Mouse (Mus musculus): ENCODE data around the gene Evi5l. TPM values are rescaled to one million over a fixed set of nuclear protein-coding genes. Genes with fewer than 3 reads are reported as not detected.
A peak's percentile ranks its signal among the peaks of the same experiment; 100 is the strongest.

Evi5l gene
- polyA plus RNA-seq, 1 experiment from 2014 or later: 14.3 TPM

DNA sequence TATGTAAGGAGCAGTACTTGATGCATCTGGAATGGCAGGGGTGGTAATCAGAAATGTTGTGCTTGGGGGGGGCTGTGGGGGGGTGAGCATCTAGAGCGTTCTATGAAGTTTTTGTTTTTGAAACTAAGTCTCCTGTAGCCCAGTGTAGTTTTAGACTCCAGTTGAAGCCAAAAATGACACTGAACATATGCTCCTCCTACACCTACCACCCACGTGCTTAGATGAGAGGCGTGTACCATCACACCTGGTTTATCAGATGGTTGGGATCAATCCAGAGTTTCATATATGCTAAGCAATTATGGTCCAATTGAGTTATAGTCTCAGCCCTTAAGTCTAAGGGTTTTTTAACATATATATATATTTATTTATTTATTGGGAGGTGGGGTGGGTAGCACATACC, 53.2 kb downstream of the Evi5l start:
- WGBS: 75% methylated on average over 3 of the region's 3 CpGs
- no peak for ATAC-seq (ENCODE audit: extremely low read depth, insufficient number of reproducible peaks, low FRiP score, low TSS enrichment)

DNA sequence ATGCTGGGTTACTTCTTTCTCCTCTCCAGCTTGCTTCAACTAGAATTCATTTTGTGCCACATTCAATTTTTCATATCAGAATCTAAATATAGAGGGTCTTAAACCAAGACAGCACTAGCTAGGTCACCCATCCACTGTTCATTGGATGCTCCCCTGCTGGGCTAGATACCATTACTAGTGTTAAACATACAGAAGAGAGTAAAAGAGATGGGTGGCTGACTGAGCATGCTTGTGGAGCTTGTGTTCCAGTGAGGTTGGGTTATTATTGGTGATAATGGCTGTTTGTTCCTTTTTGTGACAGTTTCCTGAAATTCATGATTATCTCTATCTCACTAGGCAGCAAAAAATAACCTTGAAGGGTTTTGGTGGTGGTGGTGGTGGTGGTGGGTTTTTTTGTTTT, 55.7 kb downstream of the Evi5l start:
- no peaks in the 10 kb centered on the region for H3K36me3 ChIP-seq
- peaks cover 76% of the 10 kb centered on the region for H3K27me3 ChIP-seq (replicated peaks)
- no peak overlapping the region for H3K27ac ChIP-seq (replicated peaks)
- H3K4me2 ChIP-seq: no peak overlapping the region
- no peak overlapping the region for H3K9ac ChIP-seq
- H3K4me3 ChIP-seq: no peak overlapping the region
- H3K9me3 ChIP-seq: no peaks in the 10 kb centered on the region
- H3K4me1 ChIP-seq: peaks cover 11% of the 10 kb centered on the region
- no peak for ATAC-seq (ENCODE audit: extremely low read depth, insufficient number of reproducible peaks, low FRiP score, low TSS enrichment)

More for the DNA sequence above, 53.2 kb downstream of the Evi5l start:
- Histone ChIP-seq H3K27me3 (replicated peaks) (peaks cover 76% of the 10 kb centered on the region), H3K4me2 (no peak overlapping the region), H3K27ac (replicated peaks) (no peak overlapping the region), H3K4me1 (peaks cover 17% of the 10 kb centered on the region), H3K36me3 (no peaks in the 10 kb centered on the region), H3K9me3 (no peaks in the 10 kb centered on the region), H3K4me3 (no peak overlapping the region), H3K9ac (no peak overlapping the region)

DNA sequence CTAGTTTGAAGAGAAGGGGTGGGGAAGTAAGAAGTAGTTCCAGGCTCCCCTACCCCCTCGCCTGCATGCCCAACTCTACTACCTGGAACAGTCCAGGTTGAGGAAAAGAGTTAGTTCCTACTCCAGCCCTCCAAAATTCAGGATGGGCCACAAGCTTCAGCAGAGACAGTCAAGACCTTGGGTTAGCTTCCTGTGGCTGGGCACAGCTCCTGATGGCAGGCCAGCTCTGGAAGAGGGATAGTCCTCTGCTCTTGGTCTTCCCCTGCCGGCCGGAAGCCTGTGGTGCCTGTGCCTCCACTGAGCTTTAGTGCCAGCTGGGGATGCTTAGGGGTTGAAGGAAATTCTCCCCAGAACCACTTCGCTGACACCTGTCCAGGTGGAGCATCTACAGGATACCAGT, 60.0 kb downstream of the Evi5l start:
- Histone ChIP-seq H3K9ac (peak overlapping the region; percentile 70; the same call in 1 of the 2 replicates), H3K27ac (replicated peaks) (no peak overlapping the region), H3K4me1 (peaks cover 14% of the 10 kb centered on the region), H3K36me3 (no peaks in the 10 kb centered on the region), H3K4me3 (peak overlapping the region; percentile 39), H3K27me3 (replicated peaks) (peaks cover 69% of the 10 kb centered on the region), H3K9me3 (no peaks in the 10 kb centered on the region), H3K4me2 (peak overlapping the region; percentile 65)
- ATAC-seq (ENCODE audit: extremely low read depth, insufficient number of reproducible peaks, low FRiP score, low TSS enrichment): no peak
- WGBS: 24% methylated on average over 4 of the region's 4 CpGs

DNA sequence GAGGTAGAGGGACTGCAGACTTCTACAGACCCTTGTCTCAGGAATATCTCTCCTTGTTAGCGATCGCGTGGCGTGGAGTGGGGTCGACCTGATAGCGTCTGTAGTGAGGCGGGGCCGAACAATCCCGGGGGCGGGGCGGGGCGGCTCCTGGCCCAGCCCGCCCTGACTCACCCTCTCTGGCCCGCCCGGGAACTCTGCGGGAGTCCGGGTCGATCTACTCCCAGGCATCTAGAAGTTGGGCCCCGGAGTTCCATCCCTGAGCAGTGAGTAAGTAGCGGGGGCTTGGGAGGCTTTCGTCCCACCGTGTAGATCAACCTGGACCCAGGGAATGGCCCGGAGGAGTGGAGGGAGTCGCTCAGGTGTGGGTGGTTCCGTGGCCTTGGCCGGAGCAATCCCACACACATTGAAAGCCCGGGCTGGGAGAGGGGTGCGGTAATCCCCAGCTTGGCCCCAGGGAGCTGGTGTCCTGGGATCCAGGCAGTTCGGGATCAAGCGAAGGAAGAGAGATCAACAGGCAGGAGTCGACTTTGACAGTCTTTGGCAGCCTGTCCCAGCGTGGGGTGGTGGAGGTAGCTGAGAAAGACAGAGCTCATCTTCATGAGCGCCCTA, 60.5 kb downstream of the Evi5l start, which contains the start of gene Lrrc8e:
TSS of gene Lrrc8e (plus strand) at position 89 of the 609 bp plus-strand sequence.
- H3K9ac ChIP-seq: peak within 1 kb of the TSS; percentile 70
- H3K9me3 ChIP-seq: no peaks in the 10 kb centered on the region
- H3K36me3 ChIP-seq: no peaks in the 10 kb centered on the region
- H3K4me3 ChIP-seq: peak within 1 kb of the TSS; percentile 39
- 3% methylated on average over 33 of the region's 33 CpGs for WGBS
- H3K4me1 ChIP-seq: peaks cover 14% of the 10 kb centered on the region
- H3K27me3 ChIP-seq (replicated peaks): peaks cover 69% of the 10 kb centered on the region
- peak within 1 kb of the TSS; percentile 65 for H3K4me2 ChIP-seq
- no peak within 1 kb of the TSS for H3K27ac ChIP-seq (replicated peaks)
- ATAC-seq (ENCODE audit: extremely low read depth, insufficient number of reproducible peaks, low FRiP score, low TSS enrichment): no peak

DNA sequence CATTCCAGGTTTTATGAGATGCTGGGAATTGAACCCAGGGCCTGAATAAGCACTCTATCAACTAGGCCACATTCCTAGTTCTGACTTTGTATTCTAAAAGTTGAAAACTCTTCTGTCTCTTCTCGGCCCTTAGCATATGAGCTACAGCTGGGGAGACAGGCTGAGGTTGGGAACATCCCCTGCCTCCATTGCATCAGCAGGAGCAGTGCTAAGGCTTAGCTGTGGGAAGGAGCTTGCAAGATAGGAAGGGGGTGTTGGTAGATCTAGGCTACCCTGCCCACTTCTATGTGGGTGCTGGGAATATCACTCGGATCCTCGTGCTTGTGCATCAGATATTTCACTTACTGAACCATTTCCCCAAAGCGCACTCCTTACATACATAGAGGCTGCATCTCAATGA, 61.6 kb downstream of the Evi5l start:
- Histone ChIP-seq H3K4me1 (peaks cover 14% of the 10 kb centered on the region), H3K9ac (no peak overlapping the region), H3K4me3 (no peak overlapping the region), H3K36me3 (no peaks in the 10 kb centered on the region), H3K27me3 (replicated peaks) (peaks cover 69% of the 10 kb centered on the region), H3K4me2 (no peak overlapping the region), H3K9me3 (no peaks in the 10 kb centered on the region), H3K27ac (replicated peaks) (no peak overlapping the region)
- ATAC-seq (ENCODE audit: extremely low read depth, insufficient number of reproducible peaks, low FRiP score, low TSS enrichment): no peak
- WGBS: 81% methylated on average over 4 of the region's 4 CpGs

DNA sequence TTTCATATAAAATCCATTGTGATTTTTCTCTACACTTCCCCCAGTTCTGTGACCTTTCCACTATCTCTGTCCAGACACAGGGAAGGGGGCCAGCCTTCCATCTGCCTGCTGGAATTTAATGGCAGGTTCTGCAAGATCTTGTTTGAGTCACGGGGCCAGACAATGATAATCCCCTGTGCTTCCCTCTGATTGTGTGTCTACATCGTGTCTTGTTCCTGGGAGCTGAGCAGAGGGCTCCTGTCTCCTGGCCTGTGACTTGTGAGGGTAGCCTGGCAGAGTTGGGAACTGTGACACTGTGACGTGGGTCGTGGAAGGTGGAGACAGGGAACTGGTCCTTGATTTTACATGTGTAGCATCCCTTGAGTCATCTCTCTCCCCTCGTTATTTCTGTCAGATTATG, 63.4 kb downstream of the Evi5l start:
- Histone ChIP-seq H3K9me3 (no peaks in the 10 kb centered on the region), H3K27me3 (replicated peaks) (peaks cover 59% of the 10 kb centered on the region), H3K4me1 (peaks cover 14% of the 10 kb centered on the region), H3K9ac (no peak overlapping the region), H3K4me3 (no peak overlapping the region), H3K27ac (replicated peaks) (no peak overlapping the region), H3K36me3 (no peaks in the 10 kb centered on the region), H3K4me2 (no peak overlapping the region)
- WGBS: 53% methylated on average over 5 of the region's 5 CpGs
- ATAC-seq (ENCODE audit: extremely low read depth, insufficient number of reproducible peaks, low FRiP score, low TSS enrichment): no peak

DNA sequence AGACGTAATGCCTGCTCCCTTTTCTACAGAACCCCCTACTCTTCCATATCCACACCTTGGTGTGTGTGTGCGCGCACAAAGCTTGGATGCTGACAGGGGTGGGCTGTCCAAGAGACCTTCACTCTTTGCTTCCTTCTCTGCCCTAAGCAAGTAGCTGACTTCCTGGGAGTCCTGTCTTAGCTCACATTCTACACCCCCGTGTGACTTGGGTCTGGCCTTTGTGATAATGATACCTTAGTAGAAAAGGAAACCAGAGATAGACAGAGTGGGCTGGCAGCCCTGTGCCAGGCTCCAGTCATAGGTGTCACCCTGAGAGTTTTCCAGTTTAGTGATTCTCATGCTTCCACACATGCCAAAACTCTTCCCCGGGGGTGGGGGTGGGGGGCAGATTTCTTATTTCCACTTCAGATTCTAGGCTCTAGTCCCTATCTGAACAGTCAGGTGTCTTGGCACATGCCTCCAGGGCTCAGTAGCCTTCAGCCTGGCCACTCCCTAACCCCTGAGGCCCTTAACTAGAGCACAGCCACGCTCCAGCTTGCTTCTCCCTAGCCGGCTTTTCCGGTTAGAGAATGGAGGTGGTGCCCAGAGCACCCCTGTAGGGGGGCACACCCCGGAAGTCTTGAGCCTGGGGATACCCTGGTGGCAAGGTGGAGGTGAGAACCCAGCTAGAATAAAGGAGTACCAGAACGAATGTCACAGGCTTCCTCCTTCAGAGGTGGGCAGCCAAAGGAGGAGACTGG, 64.4 kb downstream of the Evi5l start:
- no peak overlapping the region for H3K27ac ChIP-seq (replicated peaks)

DNA sequence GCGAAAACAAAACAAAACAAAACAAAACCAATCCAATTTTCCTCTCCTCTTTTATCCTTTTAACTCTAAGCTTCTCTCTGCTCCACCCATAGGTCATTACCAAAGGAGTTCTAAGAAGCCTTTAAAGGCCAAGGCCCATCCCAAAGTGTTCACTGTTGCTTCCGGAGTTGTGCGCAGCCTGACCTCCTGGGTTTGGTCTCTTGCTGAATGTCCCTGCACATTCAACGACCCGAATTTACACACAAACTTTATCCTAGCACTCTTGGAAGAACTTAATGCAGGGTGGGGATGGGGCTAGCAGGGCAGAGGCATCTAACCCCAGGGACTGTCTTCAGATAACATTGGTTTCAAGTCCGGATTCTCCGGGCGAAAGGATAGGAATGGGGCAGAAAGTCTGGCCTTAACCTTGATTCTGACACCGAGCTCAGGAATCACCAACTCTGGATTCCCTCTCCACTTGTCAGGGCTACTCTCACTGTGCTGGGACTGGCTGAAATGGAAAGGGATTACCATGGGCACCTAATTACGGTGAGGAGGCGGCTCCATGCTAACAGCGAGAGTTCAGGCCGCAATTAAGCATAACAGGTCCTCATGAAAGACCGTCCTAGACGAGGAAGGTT, 71.6 kb downstream of the Evi5l start:
- Histone ChIP-seq H3K9ac (peak overlapping the region; percentile 89), H3K4me1 (peaks cover 38% of the 10 kb centered on the region), H3K36me3 (peaks cover 25% of the 10 kb centered on the region), H3K9me3 (no peaks in the 10 kb centered on the region), H3K4me3 (peak overlapping the region; percentile 81), H3K27ac (replicated peaks) (peak overlapping the region; percentile 98), H3K27me3 (replicated peaks) (peaks cover 17% of the 10 kb centered on the region; the same call in 1 of the 2 replicates), H3K4me2 (peak overlapping the region; percentile 85)
- ATAC-seq (ENCODE audit: extremely low read depth, insufficient number of reproducible peaks, low FRiP score, low TSS enrichment): no peak
- WGBS: 17% methylated on average over 15 of the region's 15 CpGs

More for the DNA sequence above, 64.4 kb downstream of the Evi5l start:
- Histone ChIP-seq H3K4me1 (peaks cover 14% of the 10 kb centered on the region), H3K9me3 (no peaks in the 10 kb centered on the region), H3K4me3 (no peak overlapping the region), H3K27me3 (replicated peaks) (peaks cover 57% of the 10 kb centered on the region), H3K4me2 (no peak overlapping the region), H3K9ac (no peak overlapping the region), H3K36me3 (no peaks in the 10 kb centered on the region)
- 47% methylated on average over 10 of the region's 10 CpGs for WGBS
- no peak for ATAC-seq (ENCODE audit: extremely low read depth, insufficient number of reproducible peaks, low FRiP score, low TSS enrichment)

DNA sequence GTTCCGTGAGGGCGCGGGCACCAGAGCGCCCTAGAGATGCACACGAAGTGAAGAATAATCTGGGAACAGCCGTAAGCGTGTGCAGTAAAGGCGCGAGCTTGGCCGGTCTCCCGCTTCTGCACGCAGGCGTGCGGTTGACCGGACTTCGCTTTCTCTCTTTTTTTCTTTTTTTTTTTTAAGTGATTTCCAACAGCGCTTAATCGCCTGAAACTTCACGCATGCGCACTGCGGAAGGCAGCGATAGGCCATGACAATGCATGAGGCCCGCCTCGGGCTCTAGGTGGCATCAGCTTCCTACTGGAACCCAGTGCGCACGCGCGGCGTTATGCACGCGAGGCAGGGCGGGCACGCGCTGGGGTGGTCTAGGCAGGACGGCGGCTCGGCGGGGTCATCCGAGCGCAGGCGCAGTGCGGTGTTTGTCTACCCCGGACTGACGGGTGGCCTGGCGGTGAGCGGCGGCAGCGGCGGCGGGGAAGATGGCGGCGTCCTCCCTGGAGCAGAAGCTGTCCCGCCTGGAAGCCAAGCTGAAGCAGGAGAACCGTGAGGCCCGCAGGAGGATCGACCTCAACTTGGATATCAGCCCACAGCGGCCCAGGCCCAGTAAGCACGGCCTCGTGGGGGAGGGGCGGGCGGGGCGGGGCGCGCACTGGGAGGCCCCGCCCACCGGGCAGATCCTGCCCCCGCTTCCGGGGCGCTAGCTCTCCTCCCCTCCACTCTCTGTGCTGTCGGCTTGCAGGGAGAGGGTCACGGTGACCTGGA, 72.2 kb downstream of the Evi5l start, which contains the start of the genes Map2k7 and Gm49320:
TSS of gene Map2k7 (plus strand) at position 307 of the 759 bp plus-strand sequence.
TSS of gene Gm49320 (plus strand) at position 432 of the 759 bp plus-strand sequence.
- peak within 1 kb of the TSS; percentile 81 for H3K4me3 ChIP-seq
- peaks cover 38% of the 10 kb centered on the region for H3K4me1 ChIP-seq
- H3K27ac ChIP-seq (replicated peaks): peak within 1 kb of the TSS; percentile 98
- no peaks in the 10 kb centered on the region for H3K9me3 ChIP-seq
- H3K36me3 ChIP-seq: peaks cover 32% of the 10 kb centered on the region
- peak; percentile 85 for ATAC-seq (ENCODE audit: extremely low read depth, insufficient number of reproducible peaks, low FRiP score, low TSS enrichment)
- peak within 1 kb of the TSS; percentile 90 for H3K9ac ChIP-seq
- under 1% methylated on average over 65 of the region's 71 CpGs for WGBS
- peaks cover 17% of the 10 kb centered on the region; the same call in 1 of the 2 replicates for H3K27me3 ChIP-seq (replicated peaks)
- H3K4me2 ChIP-seq: peak within 1 kb of the TSS; percentile 85

DNA sequence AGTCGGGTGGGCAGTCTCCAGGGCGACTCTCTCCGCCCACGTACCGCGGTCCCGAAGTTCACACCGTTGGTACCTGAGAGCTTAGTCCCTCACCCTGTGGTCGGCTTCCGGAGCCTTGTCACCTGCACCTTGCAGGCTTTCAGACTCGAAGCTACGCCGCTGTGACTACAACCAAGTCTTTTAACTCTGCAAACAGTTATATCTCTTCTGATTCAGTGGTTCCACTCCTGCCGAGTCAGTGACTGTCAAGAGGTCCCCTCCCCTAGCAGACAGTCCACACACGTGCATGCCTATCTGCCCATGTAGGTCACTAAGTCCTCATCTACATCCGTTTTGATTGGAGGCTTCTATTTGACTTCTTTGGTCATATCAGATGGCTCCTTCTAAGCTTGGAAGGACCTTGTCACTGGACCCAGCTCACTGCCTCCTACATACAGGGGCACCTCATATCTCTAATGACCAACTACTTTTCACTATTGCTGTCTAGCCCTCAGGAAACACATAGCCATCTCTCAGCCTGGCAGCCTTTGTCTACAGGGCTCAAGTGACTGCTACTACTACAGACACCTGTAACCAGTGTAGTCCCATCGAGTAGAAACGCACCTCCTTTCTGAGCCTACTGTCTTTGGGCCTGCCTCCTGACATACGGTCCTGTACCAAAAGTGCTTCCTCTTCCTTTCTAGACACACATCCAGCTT, 73.0 kb downstream of the Evi5l start:
- Histone ChIP-seq H3K9ac (peak overlapping the region; percentile 90), H3K4me2 (peak overlapping the region; percentile 85), H3K9me3 (no peaks in the 10 kb centered on the region), H3K4me3 (peak overlapping the region; percentile 81), H3K27me3 (replicated peaks) (peaks cover 14% of the 10 kb centered on the region; the same call in 1 of the 2 replicates), H3K27ac (replicated peaks) (peak overlapping the region; percentile 98), H3K4me1 (peaks cover 38% of the 10 kb centered on the region), H3K36me3 (peaks cover 40% of the 10 kb centered on the region)
- WGBS: 12% methylated on average over 19 of the region's 19 CpGs
- ATAC-seq (ENCODE audit: extremely low read depth, insufficient number of reproducible peaks, low FRiP score, low TSS enrichment): no peak
